Mouse (Mus musculus) limb, embryonic 13.5 days (tissue): Measurements from ENCODE around the gene Hfe. TPM values are rescaled to one million over a fixed set of nuclear protein-coding genes. Genes with fewer than 3 reads are reported as not detected.
"Not testable (repeated sequence)": the region's sequence is repeated elsewhere in the genome, so short reads cannot be mapped to it uniquely, and the experiment has no call there.

ENCODE experiments used
- ATAC-seq: fragments of 200-750 bp; cut with Nextera tagmentation; 2 replicates; pipeline ENCODE4 v1.8.0; 2017; ENCODE audit warnings: low read depth, moderate number of reproducible peaks, moderate TSS enrichment; ENCODE audit not compliant: low FRiP score
- H3K27ac ChIP-seq: fragments of 300-500 bp; sonication (generic); 2 replicates; pipeline ENCODE4 v1.5.1; 2015; ENCODE audit warnings: inconsistent platforms, mild to moderate bottlenecking, moderate library complexity
- H3K27me3 ChIP-seq: fragments of 300-500 bp; sonication (generic); 2 replicates; pipeline ENCODE4 v1.6.1; 2015; ENCODE audit warnings: mild to moderate bottlenecking, inconsistent platforms
- H3K36me3 ChIP-seq: fragments of 300-500 bp; sonication (generic); 2 replicates; pipeline ENCODE4 v1.6.1; 2015; ENCODE audit warnings: inconsistent platforms, mild to moderate bottlenecking, moderate library complexity
- H3K4me1 ChIP-seq: fragments of 300-500 bp; sonication (generic); 2 replicates; pipeline ENCODE4 v1.6.1; 2015; ENCODE audit warnings: inconsistent platforms
- H3K4me2 ChIP-seq: fragments of 300-500 bp; sonication (generic); replicated peaks from 2 replicates; pipeline ENCODE4 v1.6.1; 2015; ENCODE audit warnings: inconsistent platforms, mild to moderate bottlenecking, moderate library complexity
- H3K4me3 ChIP-seq: fragments of 300-500 bp; sonication (generic); 2 replicates; pipeline ENCODE4 v1.5.1; 2015; ENCODE audit warnings: moderate library complexity, mild to moderate bottlenecking, inconsistent platforms
- H3K9ac ChIP-seq: fragments of 300-500 bp; sonication (generic); 2 replicates; pipeline ENCODE4 v1.6.1; 2015; ENCODE audit warnings: mild to moderate bottlenecking, inconsistent platforms
- H3K9me3 ChIP-seq: fragments of 300-500 bp; sonication (generic); 2 replicates; pipeline ENCODE4 v1.6.1; 2016; ENCODE audit warnings: inconsistent platforms
- WGBS: fragments of 180-500 bp; shearing (Covaris S2); methylation state at CpG from one replicate; pipeline ENCODE4 v1.1.7; 2015; 5-methylcytosine and 5-hydroxymethylcytosine counted together
- polyA plus RNA-seq: library from polyadenylated mRNA; unstranded; fragments of >200 nt; fragmentation: Nextera tagmentation; extraction: Ambion mirVana; gene quantifications from 2 replicates; pipeline ENCODE4 v1.2.1, GENCODE M21; 2015

Gene Hfe
- polyA plus RNA-seq, 1 experiment from 2014 or later = 5.2 TPM

GRCm38 (mm10) chr13:23725213-23725612 is 14.6 kb upstream of the Hfe start:
- Histone ChIP-seq H3K4me2 (no peak overlapping the region), H3K36me3 (no peaks in the 10 kb centered on the region), H3K4me1 (no peaks in the 10 kb centered on the region), H3K9me3 (no peaks in the 10 kb centered on the region), H3K9ac (no peak overlapping the region), H3K4me3 (no peak overlapping the region), H3K27ac (no peak overlapping the region), H3K27me3 (no peaks in the 10 kb centered on the region)
- no peak for ATAC-seq
- 22% methylated on average over 1 of the region's 1 CpGs for WGBS

GRCm38 (mm10) chr13:23724239-23724638 is 13.6 kb upstream of the Hfe start:
- Histone ChIP-seq H3K9ac (no peak overlapping the region), H3K4me2 (no peak overlapping the region), H3K4me3 (no peak overlapping the region), H3K27ac (no peak overlapping the region), H3K36me3 (no peaks in the 10 kb centered on the region), H3K27me3 (no peaks in the 10 kb centered on the region), H3K9me3 (no peaks in the 10 kb centered on the region), H3K4me1 (no peaks in the 10 kb centered on the region)
- 83% methylated on average over 4 of the region's 4 CpGs for WGBS
- no peak for ATAC-seq

GRCm38 (mm10) chr13:23717593-23718245 is 7.1 kb upstream of the Hfe start:
- not testable (repeated sequence) for H3K36me3 ChIP-seq, H3K9me3 ChIP-seq, ATAC-seq, H3K27ac ChIP-seq, H3K4me2 ChIP-seq, H3K4me3 ChIP-seq, H3K27me3 ChIP-seq
- WGBS = 10% methylated on average over 2 of the region's 2 CpGs
- Histone ChIP-seq H3K9ac (0 out of 2 replicates have a peak overlapping the region, but pooled peaks have one; percentile 50), H3K4me1 (peaks cover 15% of the 10 kb centered on the region)

GRCm38 (mm10) chr13:23717176-23717575 is 6.5 kb upstream of the Hfe start:
- no peak overlapping the region for H3K4me3 ChIP-seq
- H3K36me3 ChIP-seq = no peaks in the 10 kb centered on the region
- H3K9me3 ChIP-seq = no peaks in the 10 kb centered on the region
- ATAC-seq = no peak
- H3K9ac ChIP-seq = 0 out of 2 replicates have a peak overlapping the region, but pooled peaks have one; percentile 50
- no peaks in the 10 kb centered on the region for H3K27me3 ChIP-seq
- 48% methylated on average over 11 of the region's 11 CpGs for WGBS
- H3K4me2 ChIP-seq = no peak overlapping the region
- H3K27ac ChIP-seq = no peak overlapping the region
- H3K4me1 ChIP-seq = peaks cover 15% of the 10 kb centered on the region

- Histone ChIP-seq H3K9me3 (no peaks in the 10 kb centered on the region), H3K36me3 (no peaks in the 10 kb centered on the region), H3K4me1 (peaks cover 15% of the 10 kb centered on the region), H3K4me2 (no peak overlapping the region), H3K27me3 (no peaks in the 10 kb centered on the region), H3K9ac (no peak overlapping the region), H3K4me3 (no peak overlapping the region), H3K27ac (no peak overlapping the region)
- WGBS = 85% methylated on average over 5 of the region's 5 CpGs
- ATAC-seq = no peak
Observed at GRCm38 (mm10) chr13:23716261-23717042, 5.8 kb upstream of the Hfe start.

- no peak; the same call in 1 of the 2 replicates for ATAC-seq
- Histone ChIP-seq H3K4me1 (peaks cover 29% of the 10 kb centered on the region), H3K9me3 (no peaks in the 10 kb centered on the region), H3K9ac (peak overlapping the region; percentile 70), H3K27me3 (no peaks in the 10 kb centered on the region), H3K4me2 (peak overlapping the region; percentile 74), H3K27ac (0 out of 2 replicates have a peak overlapping the region, but pooled peaks have one; percentile 28), H3K36me3 (no peaks in the 10 kb centered on the region), H3K4me3 (peak overlapping the region; percentile 46)
- 11% methylated on average over 15 of the region's 15 CpGs for WGBS
Observed at GRCm38 (mm10) chr13:23709714-23710373, 810 bp downstream of the Hfe start.

GRCm38 (mm10) chr13:23708654-23709053 is 2.0 kb downstream of the Hfe start:
- ATAC-seq = no peak
- no peaks in the 10 kb centered on the region for H3K9me3 ChIP-seq
- no peaks in the 10 kb centered on the region for H3K36me3 ChIP-seq
- 47% methylated on average over 4 of the region's 4 CpGs for WGBS
- H3K4me2 ChIP-seq = no peak overlapping the region
- no peak overlapping the region for H3K9ac ChIP-seq
- H3K27ac ChIP-seq = no peak overlapping the region
- peaks cover 25% of the 10 kb centered on the region for H3K4me1 ChIP-seq
- no peak overlapping the region for H3K4me3 ChIP-seq
- no peaks in the 10 kb centered on the region for H3K27me3 ChIP-seq

- ATAC-seq = no peak
- no peak overlapping the region for H3K9ac ChIP-seq
- no peaks in the 10 kb centered on the region for H3K27me3 ChIP-seq
- H3K4me2 ChIP-seq = no peak overlapping the region
- peaks cover 21% of the 10 kb centered on the region for H3K4me1 ChIP-seq
- H3K36me3 ChIP-seq = no peaks in the 10 kb centered on the region
- no peaks in the 10 kb centered on the region for H3K9me3 ChIP-seq
- H3K4me3 ChIP-seq = no peak overlapping the region
- H3K27ac ChIP-seq = no peak overlapping the region
- 89% methylated on average over 4 of the region's 4 CpGs for WGBS
Observed at GRCm38 (mm10) chr13:23708041-23708440, 2.6 kb downstream of the Hfe start.

- ATAC-seq = no peak
- Histone ChIP-seq H3K4me2 (no peak overlapping the region), H3K36me3 (no peaks in the 10 kb centered on the region), H3K27ac (no peak overlapping the region), H3K27me3 (no peaks in the 10 kb centered on the region), H3K4me1 (peaks cover 21% of the 10 kb centered on the region), H3K4me3 (no peak overlapping the region), H3K9me3 (no peaks in the 10 kb centered on the region), H3K9ac (no peak overlapping the region)
- WGBS = 87% methylated on average over 12 of the region's 12 CpGs
Observed at GRCm38 (mm10) chr13:23706771-23707170, 3.9 kb downstream of the Hfe start.

GRCm38 (mm10) chr13:23705751-23706356 is 4.8 kb downstream of the Hfe start:
- peaks cover 23% of the 10 kb centered on the region for H3K4me1 ChIP-seq
- H3K27ac ChIP-seq = no peak overlapping the region
- WGBS = 88% methylated on average over 7 of the region's 7 CpGs
- H3K4me2 ChIP-seq = no peak overlapping the region
- H3K4me3 ChIP-seq = no peak overlapping the region
- ATAC-seq = no peak
- no peaks in the 10 kb centered on the region for H3K9me3 ChIP-seq
- H3K9ac ChIP-seq = no peak overlapping the region
- H3K27me3 ChIP-seq = no peaks in the 10 kb centered on the region
- H3K36me3 ChIP-seq = no peaks in the 10 kb centered on the region

GRCm38 (mm10) chr13:23702801-23703200 is 7.9 kb downstream of the Hfe start:
- H3K9ac ChIP-seq, ATAC-seq, H3K9me3 ChIP-seq, H3K36me3 ChIP-seq, H3K4me3 ChIP-seq, H3K27ac ChIP-seq, H3K27me3 ChIP-seq, H3K4me2 ChIP-seq: not testable (repeated sequence)
- peaks cover 12% of the 10 kb centered on the region; the same call in 1 of the 2 replicates for H3K4me1 ChIP-seq
- WGBS = 82% methylated on average over 2 of the region's 2 CpGs

- Histone ChIP-seq H3K4me2 (no peak overlapping the region), H3K9ac (no peak overlapping the region), H3K27ac (no peak overlapping the region), H3K4me1 (peaks cover 12% of the 10 kb centered on the region; the same call in 1 of the 2 replicates), H3K4me3 (no peak overlapping the region), H3K27me3 (no peaks in the 10 kb centered on the region), H3K9me3 (no peaks in the 10 kb centered on the region), H3K36me3 (no peaks in the 10 kb centered on the region)
- ATAC-seq = no peak
- WGBS = 76% methylated on average over 4 of the region's 4 CpGs
Observed at GRCm38 (mm10) chr13:23702220-23702619, 8.4 kb downstream of the Hfe start.
